Mouse (Mus musculus) stomach, embryonic 14.5 days (tissue): ENCODE measurements around the gene Gabbr1. TPM values are rescaled to one million over a fixed set of nuclear protein-coding genes. Genes with fewer than 3 reads are reported as not detected.

Experiments
- ATAC-seq: fragments of 200-750 bp; cut with Nextera tagmentation; 2 replicates; pipeline ENCODE4 v1.8.0; 2017; ENCODE audit warnings: low read depth, moderate TSS enrichment; ENCODE audit not compliant: insufficient number of reproducible peaks, insufficient read depth, low FRiP score
- H3K27ac ChIP-seq: fragments of 300-500 bp; sonication (generic); 2 replicates; pipeline ENCODE4 v1.5.1; 2014; ENCODE audit warnings: mild to moderate bottlenecking, low read length, moderate library complexity, mixed read lengths
- H3K27me3 ChIP-seq: fragments of 300-500 bp; sonication (generic); 2 replicates; pipeline ENCODE4 v1.6.1; 2014; ENCODE audit warnings: low read length, control low read depth, mixed read lengths; ENCODE audit not compliant: control insufficient read depth, insufficient read depth
- H3K36me3 ChIP-seq: fragments of 300-500 bp; sonication (generic); 2 replicates; pipeline ENCODE4 v1.6.1; 2014; ENCODE audit warnings: mild to moderate bottlenecking, control low read depth, low read length, moderate library complexity, mixed read lengths; ENCODE audit not compliant: control insufficient read depth, insufficient read depth
- H3K4me1 ChIP-seq: fragments of 300-500 bp; sonication (generic); 2 replicates; pipeline ENCODE4 v1.6.1; 2014; ENCODE audit warnings: low read length, control low read depth, mixed read lengths; ENCODE audit not compliant: control insufficient read depth, insufficient read depth
- H3K4me2 ChIP-seq: fragments of 300-500 bp; sonication (generic); replicated peaks from 2 replicates; pipeline ENCODE4 v1.6.1; 2014; ENCODE audit warnings: low read depth, low read length, control low read depth
- H3K4me3 ChIP-seq: fragments of 300-500 bp; sonication (generic); 2 replicates; pipeline ENCODE4 v1.5.1; 2014; ENCODE audit warnings: low read depth, low read length, control low read depth
- H3K9ac ChIP-seq: fragments of 300-500 bp; sonication (generic); replicated peaks from 2 replicates; pipeline ENCODE4 v1.6.1; 2014; ENCODE audit warnings: low read depth, mild to moderate bottlenecking, control low read depth, low read length, moderate library complexity, mixed read lengths
- H3K9me3 ChIP-seq: fragments of 300-500 bp; sonication (generic); 2 replicates; pipeline ENCODE4 v1.6.1; 2016; ENCODE audit warnings: low read depth, low read length, control low read depth; ENCODE audit not compliant: control insufficient read depth
- WGBS: fragments of 180-500 bp; shearing (Covaris S2); extraction: QIAGEN DNeasy Blood & Tissue Kit; methylation state at CpG from one replicate; pipeline ENCODE4 v1.1.7; 2014; 5-methylcytosine and 5-hydroxymethylcytosine counted together
- polyA plus RNA-seq: library from polyadenylated mRNA; unstranded; fragments of >200 nt; fragmentation: Nextera tagmentation; extraction: Ambion mirVana; gene quantifications from 2 replicates; pipeline ENCODE4 v1.2.1, GENCODE M21; 2014

Gene Gabbr1
- polyA plus RNA-seq, 1 experiment from 2014 or later = 14.2 TPM

DNA sequence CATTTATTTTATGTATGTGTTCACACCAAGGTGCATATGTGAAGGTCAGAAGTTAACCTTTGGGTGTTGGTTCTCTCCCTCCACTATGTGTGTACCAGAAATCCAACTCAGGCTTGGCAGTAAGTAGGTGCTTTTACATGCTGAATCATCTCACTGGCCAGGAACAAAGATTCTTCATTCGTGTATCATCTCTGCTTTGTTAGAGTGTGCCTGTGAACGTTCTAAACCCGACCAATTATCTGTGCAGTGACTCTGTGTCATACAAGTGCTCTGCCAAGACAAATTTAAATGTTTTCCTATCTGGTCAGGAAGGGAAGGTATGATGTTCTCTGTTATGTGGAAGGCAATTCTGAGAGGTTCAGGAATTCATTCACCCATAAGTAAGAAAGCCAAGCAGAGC lies 15.7 kb downstream of the Gabbr1 start:
- WGBS = 90% methylated on average over 3 of the region's 3 CpGs

GRCm38 (mm10) chr17:37062101-37062641 lies 16.4 kb downstream of the Gabbr1 start:
- Histone ChIP-seq H3K4me3 (no peak overlapping the region), H3K27ac (no peak overlapping the region), H3K9me3 (no peaks in the 10 kb centered on the region), H3K4me2 (no peak overlapping the region), H3K4me1 (no peaks in the 10 kb centered on the region), H3K9ac (no peak overlapping the region), H3K36me3 (peaks cover 52% of the 10 kb centered on the region), H3K27me3 (no peaks in the 10 kb centered on the region)
- no peak for ATAC-seq
- 86% methylated on average over 10 of the region's 10 CpGs for WGBS

More for the DNA sequence above, 15.7 kb downstream of the Gabbr1 start:
- Histone ChIP-seq H3K27ac (no peak overlapping the region), H3K36me3 (peaks cover 47% of the 10 kb centered on the region), H3K9me3 (no peaks in the 10 kb centered on the region), H3K4me1 (no peaks in the 10 kb centered on the region), H3K9ac (no peak overlapping the region), H3K4me3 (no peak overlapping the region), H3K27me3 (no peaks in the 10 kb centered on the region), H3K4me2 (no peak overlapping the region)
- ATAC-seq = no peak

GRCm38 (mm10) chr17:37063063-37063462 lies 17.3 kb downstream of the Gabbr1 start:
- H3K27ac ChIP-seq = no peak overlapping the region
- no peaks in the 10 kb centered on the region for H3K9me3 ChIP-seq
- H3K4me2 ChIP-seq = no peak overlapping the region
- H3K9ac ChIP-seq = no peak overlapping the region
- WGBS = 76% methylated on average over 10 of the region's 10 CpGs
- ATAC-seq = no peak
- H3K4me1 ChIP-seq = no peaks in the 10 kb centered on the region
- peaks cover 57% of the 10 kb centered on the region for H3K36me3 ChIP-seq
- H3K4me3 ChIP-seq = no peak overlapping the region
- H3K27me3 ChIP-seq = no peaks in the 10 kb centered on the region

DNA sequence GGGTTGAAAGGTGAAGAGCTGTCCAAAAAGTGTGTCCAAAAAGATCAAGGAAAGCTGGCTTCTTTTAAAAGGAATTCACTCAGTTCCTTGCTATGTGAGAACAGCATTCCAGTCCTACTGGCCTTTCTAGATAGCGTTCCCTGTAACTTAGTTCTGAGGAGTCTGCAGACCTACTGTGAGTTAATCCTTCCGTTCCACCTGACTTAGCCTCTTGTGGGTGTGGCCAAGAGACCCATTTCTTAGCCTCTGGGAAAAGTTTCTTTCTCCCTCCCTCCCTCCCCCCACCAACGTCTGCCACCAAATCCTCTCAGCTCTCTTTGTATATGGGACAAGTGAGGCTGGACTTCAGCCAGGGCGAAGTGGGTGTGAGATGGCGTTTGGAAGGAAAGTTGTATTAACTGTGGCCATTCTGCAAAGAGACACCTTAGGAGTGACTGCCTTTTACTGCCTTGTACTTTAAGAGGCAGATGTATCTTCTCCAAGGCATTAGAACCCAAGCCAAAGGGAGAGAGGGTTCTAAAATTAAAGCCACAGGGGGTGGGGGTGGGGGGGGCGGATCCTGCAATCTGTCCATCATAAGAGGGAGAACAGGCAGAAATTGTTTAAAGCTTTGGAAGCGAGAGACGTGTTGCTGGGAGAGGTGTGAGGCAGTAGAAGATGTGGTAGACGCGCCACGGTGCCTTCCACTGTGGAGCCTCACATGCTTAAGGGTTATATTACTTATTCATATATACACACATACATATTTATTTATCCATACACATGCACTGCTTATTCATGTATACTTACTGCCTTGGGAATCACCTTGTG lies 18.1 kb downstream of the Gabbr1 start:
- ATAC-seq = no peak
- no peaks in the 10 kb centered on the region for H3K4me1 ChIP-seq
- H3K9me3 ChIP-seq = no peaks in the 10 kb centered on the region
- H3K36me3 ChIP-seq = peaks cover 54% of the 10 kb centered on the region
- no peak overlapping the region for H3K4me2 ChIP-seq
- WGBS = 79% methylated on average over 11 of the region's 11 CpGs
- no peak overlapping the region for H3K4me3 ChIP-seq
- H3K27ac ChIP-seq = no peak overlapping the region
- no peak overlapping the region for H3K9ac ChIP-seq
- no peaks in the 10 kb centered on the region for H3K27me3 ChIP-seq

- Histone ChIP-seq H3K4me3 (no peak overlapping the region), H3K4me2 (no peak overlapping the region), H3K9me3 (no peaks in the 10 kb centered on the region), H3K27ac (no peak overlapping the region), H3K9ac (no peak overlapping the region), H3K27me3 (no peaks in the 10 kb centered on the region), H3K36me3 (peaks cover 61% of the 10 kb centered on the region), H3K4me1 (no peaks in the 10 kb centered on the region)
- ATAC-seq = no peak
- WGBS = 93% methylated on average over 2 of the region's 2 CpGs
Observed at GRCm38 (mm10) chr17:37065993-37066392, 20.2 kb downstream of the Gabbr1 start.

DNA sequence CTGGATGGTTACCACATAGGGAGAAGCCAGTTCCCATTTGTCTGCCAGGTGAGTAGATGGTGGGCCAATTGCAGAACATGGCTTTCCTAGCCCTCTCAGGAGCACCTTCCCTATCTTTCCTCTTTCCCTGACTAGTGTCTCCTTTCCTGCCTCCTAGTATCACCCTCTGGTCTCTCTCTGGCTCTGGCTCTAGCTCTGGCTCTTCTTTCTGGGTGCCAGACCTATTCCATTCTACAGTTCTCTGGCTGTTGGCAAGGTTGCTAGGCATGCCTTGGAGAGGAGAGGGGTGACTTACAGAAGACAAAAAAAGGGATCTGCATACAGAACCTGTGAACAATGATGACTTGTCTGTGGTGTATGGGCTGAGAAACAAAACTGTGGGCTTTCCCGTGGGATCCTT lies 22.1 kb downstream of the Gabbr1 start:
- 98% methylated on average over 1 of the region's 1 CpGs for WGBS
- no peak overlapping the region for H3K4me3 ChIP-seq
- no peaks in the 10 kb centered on the region for H3K4me1 ChIP-seq
- peaks cover 59% of the 10 kb centered on the region for H3K36me3 ChIP-seq
- no peak for ATAC-seq
- no peaks in the 10 kb centered on the region for H3K9me3 ChIP-seq
- no peak overlapping the region for H3K9ac ChIP-seq
- H3K4me2 ChIP-seq = no peak overlapping the region
- no peak overlapping the region for H3K27ac ChIP-seq
- H3K27me3 ChIP-seq = no peaks in the 10 kb centered on the region

DNA sequence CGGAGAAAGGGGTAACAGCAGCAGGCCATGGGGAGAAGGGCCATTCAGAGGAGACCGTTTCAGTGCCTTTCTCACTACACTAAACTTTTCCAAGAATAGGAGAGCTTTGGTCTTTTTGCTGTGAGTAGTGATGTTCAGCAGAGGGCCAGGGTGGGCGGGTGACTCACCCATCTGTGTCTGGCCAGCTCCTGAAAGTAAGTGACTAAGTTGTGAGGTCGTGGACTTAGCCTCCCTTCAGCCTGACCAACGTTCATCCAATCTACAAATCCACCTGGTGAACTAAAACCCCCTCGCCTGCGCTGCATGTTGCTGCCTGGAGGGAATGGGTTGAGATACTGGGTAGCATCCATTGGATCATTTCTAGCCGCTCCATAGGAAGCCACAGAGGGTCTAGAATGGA lies 24.4 kb downstream of the Gabbr1 start:
- H3K9me3 ChIP-seq = no peaks in the 10 kb centered on the region
- no peak overlapping the region for H3K27ac ChIP-seq
- H3K36me3 ChIP-seq = peaks cover 61% of the 10 kb centered on the region
- H3K9ac ChIP-seq = no peak overlapping the region
- no peaks in the 10 kb centered on the region for H3K27me3 ChIP-seq
- H3K4me2 ChIP-seq = no peak overlapping the region
- no peaks in the 10 kb centered on the region for H3K4me1 ChIP-seq
- H3K4me3 ChIP-seq = no peak overlapping the region
- ATAC-seq = no peak
- WGBS = 86% methylated on average over 8 of the region's 8 CpGs

- WGBS = 86% methylated on average over 12 of the region's 12 CpGs
- Histone ChIP-seq H3K36me3 (peaks cover 54% of the 10 kb centered on the region), H3K4me3 (no peak overlapping the region), H3K27ac (no peak overlapping the region), H3K4me1 (no peaks in the 10 kb centered on the region), H3K27me3 (no peaks in the 10 kb centered on the region), H3K9ac (no peak overlapping the region), H3K4me2 (no peak overlapping the region), H3K9me3 (no peaks in the 10 kb centered on the region)
- ATAC-seq = no peak
Observed at GRCm38 (mm10) chr17:37072080-37072729, 26.4 kb downstream of the Gabbr1 start.
